Mouse (Mus musculus) forebrain, embryonic 12.5 days (tissue): Measurements from ENCODE around the gene Eef1akmt3. TPM values are rescaled to one million over a fixed set of nuclear protein-coding genes. Genes with fewer than 3 reads are reported as not detected.

Experiments
- ATAC-seq: fragments of 200-750 bp; cut with Nextera tagmentation; 2 replicates; pipeline ENCODE4 v1.8.0; 2017; ENCODE audit warnings: moderate TSS enrichment; ENCODE audit not compliant: low FRiP score
- H3K27ac ChIP-seq: fragments of 300-500 bp; sonication (generic); 2 replicates; pipeline ENCODE4 v1.5.1; 2016; ENCODE audit warnings: mild to moderate bottlenecking
- H3K27me3 ChIP-seq: fragments of 300-500 bp; sonication (generic); 2 replicates; pipeline ENCODE4 v1.6.1; 2016; ENCODE audit warnings: mild to moderate bottlenecking
- H3K36me3 ChIP-seq: fragments of 300-500 bp; sonication (generic); replicated peaks from 2 replicates; pipeline ENCODE4 v1.6.1; 2016; ENCODE audit warnings: mild to moderate bottlenecking
- H3K4me1 ChIP-seq: fragments of 300-500 bp; sonication (generic); 2 replicates; pipeline ENCODE4 v1.6.1; 2016
- H3K4me2 ChIP-seq: fragments of 300-500 bp; sonication (generic); 2 replicates; pipeline ENCODE4 v1.6.1; 2016; ENCODE audit warnings: mild to moderate bottlenecking, moderate library complexity
- H3K4me3 ChIP-seq: fragments of 300-500 bp; sonication (generic); replicated peaks from 2 replicates; pipeline ENCODE4 v1.5.1; 2016; ENCODE audit warnings: mild to moderate bottlenecking
- H3K9ac ChIP-seq: fragments of 300-500 bp; sonication (generic); 2 replicates; pipeline ENCODE4 v1.6.1; 2016; ENCODE audit warnings: mild to moderate bottlenecking
- H3K9me3 ChIP-seq: fragments of 300-500 bp; sonication (generic); 2 replicates; pipeline ENCODE4 v1.6.1; 2016
- WGBS: fragments of 180-500 bp; shearing (Covaris S2); methylation state at CpG from one replicate; pipeline ENCODE4 v1.1.7; 2016; 5-methylcytosine and 5-hydroxymethylcytosine counted together
- polyA plus RNA-seq: library from polyadenylated mRNA; unstranded; fragments of >200 nt; fragmentation: Nextera tagmentation; extraction: Ambion mirVana; gene quantifications from 2 replicates; pipeline ENCODE4 v1.2.1, GENCODE M21; 2016

Eef1akmt3 gene
- polyA plus RNA-seq, 1 experiment from 2014 or later = 0.20 TPM

GRCm38 (mm10) chr10:127059174-127059967 is 18.1 kb upstream of the Eef1akmt3 start:
- Histone ChIP-seq H3K4me2 (peak overlapping the region; percentile 96), H3K4me3 (peak overlapping the region; percentile 99), H3K27me3 (no peaks in the 10 kb centered on the region; the same call in 1 of the 2 replicates), H3K9ac (peak overlapping the region; percentile 98), H3K27ac (peak overlapping the region; percentile 97), H3K9me3 (no peaks in the 10 kb centered on the region), H3K4me1 (peaks cover 45% of the 10 kb centered on the region), H3K36me3 (peaks cover 32% of the 10 kb centered on the region)
- under 1% methylated on average over 61 of the region's 92 CpGs for WGBS
- ATAC-seq = peak; percentile 15

GRCm38 (mm10) chr10:127058708-127059107 is 17.4 kb upstream of the Eef1akmt3 start:
- no peaks in the 10 kb centered on the region for H3K9me3 ChIP-seq
- peaks cover 39% of the 10 kb centered on the region for H3K36me3 ChIP-seq
- no peak for ATAC-seq
- peaks cover 45% of the 10 kb centered on the region for H3K4me1 ChIP-seq
- WGBS = 5% methylated on average over 8 of the region's 8 CpGs
- no peaks in the 10 kb centered on the region; the same call in 1 of the 2 replicates for H3K27me3 ChIP-seq
- H3K4me2 ChIP-seq = peak overlapping the region; percentile 96
- H3K9ac ChIP-seq = peak overlapping the region; percentile 98
- H3K27ac ChIP-seq = peak overlapping the region; percentile 27; the same call in 1 of the 2 replicates
- peak overlapping the region; percentile 99 for H3K4me3 ChIP-seq

- ATAC-seq = peak; percentile 28
- Histone ChIP-seq H3K27ac (no peak overlapping the region), H3K4me1 (peaks cover 45% of the 10 kb centered on the region), H3K9ac (peak overlapping the region; percentile 98; the same call in 1 of the 2 replicates), H3K9me3 (no peaks in the 10 kb centered on the region), H3K4me2 (peak overlapping the region; percentile 96), H3K4me3 (peak overlapping the region; percentile 99), H3K27me3 (no peaks in the 10 kb centered on the region; the same call in 1 of the 2 replicates), H3K36me3 (peaks cover 42% of the 10 kb centered on the region)
- WGBS = under 1% methylated on average over 9 of the region's 9 CpGs
Observed at GRCm38 (mm10) chr10:127058161-127058560, 16.8 kb upstream of the Eef1akmt3 start.

GRCm38 (mm10) chr10:127056490-127056889 is 15.2 kb upstream of the Eef1akmt3 start:
- H3K36me3 ChIP-seq = peaks cover 42% of the 10 kb centered on the region
- H3K27me3 ChIP-seq = peaks cover 9% of the 10 kb centered on the region
- no peak for ATAC-seq
- H3K27ac ChIP-seq = no peak overlapping the region
- no peak overlapping the region for H3K4me2 ChIP-seq
- 93% methylated on average over 20 of the region's 20 CpGs for WGBS
- H3K9me3 ChIP-seq = no peaks in the 10 kb centered on the region
- no peak overlapping the region for H3K4me3 ChIP-seq
- H3K4me1 ChIP-seq = peaks cover 35% of the 10 kb centered on the region
- no peak overlapping the region for H3K9ac ChIP-seq

GRCm38 (mm10) chr10:127055406-127055805 is 14.1 kb upstream of the Eef1akmt3 start:
- Histone ChIP-seq H3K27me3 (peaks cover 20% of the 10 kb centered on the region), H3K27ac (no peak overlapping the region), H3K4me3 (no peak overlapping the region), H3K9ac (no peak overlapping the region), H3K36me3 (peaks cover 42% of the 10 kb centered on the region), H3K9me3 (no peaks in the 10 kb centered on the region), H3K4me2 (no peak overlapping the region), H3K4me1 (peaks cover 26% of the 10 kb centered on the region)
- no peak for ATAC-seq
- WGBS = 94% methylated on average over 8 of the region's 8 CpGs

- WGBS = 79% methylated on average over 4 of the region's 4 CpGs
- ATAC-seq = no peak
Observed at GRCm38 (mm10) chr10:127054646-127055045, 13.3 kb upstream of the Eef1akmt3 start.

GRCm38 (mm10) chr10:127050119-127050474 is 8.8 kb upstream of the Eef1akmt3 start:
- no peak overlapping the region for H3K27ac ChIP-seq
- H3K4me3 ChIP-seq = no peak overlapping the region
- H3K4me2 ChIP-seq = no peak overlapping the region
- H3K9me3 ChIP-seq = no peaks in the 10 kb centered on the region
- 14% methylated on average over 10 of the region's 10 CpGs for WGBS
- peaks cover 18% of the 10 kb centered on the region for H3K36me3 ChIP-seq
- H3K27me3 ChIP-seq = peaks cover 51% of the 10 kb centered on the region
- H3K9ac ChIP-seq = no peak overlapping the region
- H3K4me1 ChIP-seq = peaks cover 10% of the 10 kb centered on the region; the same call in 1 of the 2 replicates
- ATAC-seq = 0 out of 2 replicates have a peak, but pooled peaks have one; percentile 8

More at GRCm38 (mm10) chr10:127054646-127055045, 13.3 kb upstream of the Eef1akmt3 start:
- Histone ChIP-seq H3K36me3 (peaks cover 42% of the 10 kb centered on the region), H3K9ac (no peak overlapping the region), H3K4me3 (no peak overlapping the region), H3K4me2 (no peak overlapping the region), H3K27me3 (peaks cover 27% of the 10 kb centered on the region), H3K9me3 (no peaks in the 10 kb centered on the region), H3K4me1 (peaks cover 25% of the 10 kb centered on the region), H3K27ac (no peak overlapping the region)

- WGBS = 3% methylated on average over 29 of the region's 29 CpGs
- Histone ChIP-seq H3K4me1 (peaks cover 10% of the 10 kb centered on the region; the same call in 1 of the 2 replicates), H3K36me3 (peaks cover 18% of the 10 kb centered on the region), H3K27me3 (peaks cover 51% of the 10 kb centered on the region), H3K9ac (0 out of 2 replicates have a peak overlapping the region, but pooled peaks have one; percentile 0), H3K9me3 (no peaks in the 10 kb centered on the region), H3K27ac (no peak overlapping the region), H3K4me2 (no peak overlapping the region), H3K4me3 (peak overlapping the region; percentile 10; the same call in 1 of the 2 replicates)
- ATAC-seq = 0 out of 2 replicates have a peak, but pooled peaks have one; percentile 10
Observed at GRCm38 (mm10) chr10:127049395-127050118, 8.2 kb upstream of the Eef1akmt3 start.

GRCm38 (mm10) chr10:127048608-127049394 is 7.5 kb upstream of the Eef1akmt3 start:
- H3K4me1 ChIP-seq = peaks cover 10% of the 10 kb centered on the region; the same call in 1 of the 2 replicates
- H3K9me3 ChIP-seq = no peaks in the 10 kb centered on the region
- H3K9ac ChIP-seq = no peak overlapping the region
- H3K4me2 ChIP-seq = no peak overlapping the region; the same call in 1 of the 2 replicates
- peaks cover 14% of the 10 kb centered on the region for H3K36me3 ChIP-seq
- peaks cover 51% of the 10 kb centered on the region for H3K27me3 ChIP-seq
- no peak overlapping the region for H3K27ac ChIP-seq
- 6% methylated on average over 35 of the region's 35 CpGs for WGBS
- no peak for ATAC-seq
- peak overlapping the region; percentile 10; the same call in 1 of the 2 replicates for H3K4me3 ChIP-seq

- H3K4me1 ChIP-seq = peaks cover 14% of the 10 kb centered on the region
- H3K9me3 ChIP-seq = no peaks in the 10 kb centered on the region
- ATAC-seq = no peak
- H3K27ac ChIP-seq = no peak within 1 kb of the TSS
- H3K9ac ChIP-seq = no peak within 1 kb of the TSS
- peaks cover 10% of the 10 kb centered on the region for H3K36me3 ChIP-seq
- no peak within 1 kb of the TSS; the same call in 1 of the 2 replicates for H3K4me2 ChIP-seq
- H3K27me3 ChIP-seq = peaks cover 51% of the 10 kb centered on the region
- WGBS = 33% methylated on average over 5 of the region's 5 CpGs
- H3K4me3 ChIP-seq = no peak within 1 kb of the TSS; the same call in 1 of the 2 replicates
Observed at GRCm38 (mm10) chr10:127047954-127048353, 6.6 kb upstream of the Eef1akmt3 start, which contains the start of gene Cyp27b1. TSS of gene Cyp27b1 (plus strand) at chr10:127048250.

- WGBS = 83% methylated on average over 6 of the region's 6 CpGs
- H3K4me3 ChIP-seq = 0 out of 2 replicates have a peak overlapping the region, but pooled peaks have one; percentile 82
- no peak overlapping the region for H3K9ac ChIP-seq
- no peak for ATAC-seq
- peaks cover 18% of the 10 kb centered on the region for H3K4me1 ChIP-seq
- no peak overlapping the region for H3K27ac ChIP-seq
- peaks cover 28% of the 10 kb centered on the region for H3K27me3 ChIP-seq
- H3K9me3 ChIP-seq = no peaks in the 10 kb centered on the region
- no peak overlapping the region for H3K4me2 ChIP-seq
- peaks cover 10% of the 10 kb centered on the region for H3K36me3 ChIP-seq
Observed at GRCm38 (mm10) chr10:127043187-127043586, 1.9 kb upstream of the Eef1akmt3 start.
